Mouse (Mus musculus): ENCODE data around the gene Nup50.

GRCm38 (mm10) chr15:84982888-84983287, 59.7 kb downstream of the Nup50 start:
- TF ChIP-seq POLR2A (IDR thresholded peaks at IDR 0.05; ENCODE audit: control insufficient read depth, low read depth, low read length) (no peak; the same call in 1 of the 2 replicates), CTCF (IDR thresholded peaks at IDR 0.05; ENCODE audit: control insufficient read depth, insufficient read depth, insufficient replicate concordance, low read depth, low read length) (no peak)
